Mouse (Mus musculus) thymus, adult 2 months (tissue): Measurements from ENCODE around the gene Sv2b.

Experiments used
- CTCF ChIP-seq: fragments of 200-500 bp; IDR thresholded peaks from 2 replicates; pipeline ENCODE4 v1.5.1; 2012; ENCODE audit warnings: mild to moderate bottlenecking, control low read depth, low read length, moderate library complexity, borderline replicate concordance; ENCODE audit not compliant: control insufficient read depth, poor library complexity, insufficient read depth; ENCODE audit errors: extremely low read depth
- POLR2A ChIP-seq: fragments of 200-500 bp; IDR thresholded peaks from 2 replicates; pipeline ENCODE4 v1.6.1; 2012; ENCODE audit warnings: mild to moderate bottlenecking, low read length, control low read depth, moderate library complexity; ENCODE audit not compliant: control insufficient read depth, poor library complexity, insufficient read depth; ENCODE audit errors: extremely low read depth

GRCm38 (mm10) chr7:75281106-75281505 lies 28.0 kb downstream of the Sv2b start:
- TF ChIP-seq CTCF (no peak), POLR2A (no peak)
